Comparison of ENCODE assay signal across 8 mouse cellular contexts in the genomic region with DNA sequence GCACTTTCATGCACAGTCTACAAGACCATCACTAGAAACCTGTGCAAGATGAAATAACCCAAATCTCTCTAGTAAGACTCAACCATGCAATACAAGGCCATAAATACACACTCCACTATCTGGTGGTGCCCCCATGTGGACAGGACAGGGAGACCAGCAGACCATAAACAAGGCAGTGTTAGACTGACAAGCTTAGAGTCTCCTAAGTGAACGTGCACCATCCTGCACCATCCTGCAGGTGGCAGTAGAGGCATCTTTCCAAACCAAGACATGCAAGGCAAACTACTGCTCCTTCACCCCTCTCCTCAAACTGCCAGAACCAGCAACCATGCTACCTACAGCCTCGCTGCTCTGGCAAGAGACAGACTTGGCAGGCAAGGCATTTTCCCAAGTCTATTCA. TPM values are rescaled to one million over a fixed set of nuclear protein-coding genes. Genes with fewer than 3 reads are reported as not detected.
DNase-seq lines count a peak whose midpoint lies in the region; ATAC-seq lines count a peak whose summit lies in the region.

No protein-coding gene starts in this region.

- no peak for ATAC-seq in heart, embryonic 12.5 days (ENCODE audit: insufficient number of reproducible peaks, low FRiP score)
- 0 out of 2 replicates have a peak, but pooled peaks have one; percentile 37 for ATAC-seq in limb, embryonic 12.5 days (ENCODE audit: insufficient number of reproducible peaks, insufficient read depth, low FRiP score, low TSS enrichment, low read depth)

- no peak overlapping the region for H3K4me3 ChIP-seq in heart, embryonic 12.5 days
- no peak overlapping the region for H3K4me3 ChIP-seq in embryonic facial prominence, embryonic 10.5 days
- no peak overlapping the region for H3K4me3 ChIP-seq in limb, embryonic 12.5 days (replicated peaks)

- H3K4me2 ChIP-seq in heart, embryonic 12.5 days, result no peak overlapping the region
- no peak overlapping the region for H3K4me2 ChIP-seq in limb, embryonic 12.5 days

- no peak overlapping the region for H3K27ac ChIP-seq in heart, embryonic 12.5 days (ENCODE audit: poor library complexity, severe bottlenecking)
- no peak overlapping the region for H3K27ac ChIP-seq in embryonic facial prominence, embryonic 10.5 days (replicated peaks)
- no peak overlapping the region for H3K27ac ChIP-seq in limb, embryonic 12.5 days

- no peaks in the 10 kb centered on the region for H3K4me1 ChIP-seq in heart, embryonic 12.5 days (replicated peaks)
- no peaks in the 10 kb centered on the region for H3K4me1 ChIP-seq in embryonic facial prominence, embryonic 10.5 days
- no peaks in the 10 kb centered on the region for H3K4me1 ChIP-seq in limb, embryonic 12.5 days (replicated peaks)

- H3K27me3 ChIP-seq in heart, embryonic 12.5 days (replicated peaks), result no peaks in the 10 kb centered on the region
- no peaks in the 10 kb centered on the region for H3K27me3 ChIP-seq in embryonic facial prominence, embryonic 10.5 days (replicated peaks; ENCODE audit: low read depth, poor library complexity, severe bottlenecking)
- H3K27me3 ChIP-seq in limb, embryonic 12.5 days, result no peaks in the 10 kb centered on the region

- no peak overlapping the region for H3K9ac ChIP-seq in heart, embryonic 12.5 days
- H3K9ac ChIP-seq in limb, embryonic 12.5 days (replicated peaks), result no peak overlapping the region

- DNase-seq in heart, adult 11 months, result peak; percentile 96
- peak; percentile 79 for DNase-seq in embryonic facial prominence, embryonic 10.5 days (ENCODE audit: low spot score)
- peak; percentile 72 to 87 for DNase-seq in heart, adult 18-20 months
- peak; percentile 78 to 88 for DNase-seq in kidney, adult 8-10 months
- peak; percentile 38 to 47 for DNase-seq in monocyte, adult 2 months (ENCODE audit: low read depth in 1 of 2, low spot score in 2 of 2)
- peak; percentile 51 to 76 for DNase-seq in spleen, postnatal 14 days (ENCODE audit: low spot score in 2 of 2)

- WGBS in heart, embryonic 12.5 days, result 16% methylated on average over 2 of the region's 2 CpGs
- 17% methylated on average over 2 of the region's 2 CpGs for WGBS in embryonic facial prominence, embryonic 10.5 days
- WGBS in limb, embryonic 12.5 days, result 23% methylated on average over 2 of the region's 2 CpGs

- no peaks in the 10 kb centered on the region for H3K9me3 ChIP-seq in heart, embryonic 12.5 days (replicated peaks)
- H3K9me3 ChIP-seq in embryonic facial prominence, embryonic 10.5 days, result no peaks in the 10 kb centered on the region
- no peaks in the 10 kb centered on the region for H3K9me3 ChIP-seq in limb, embryonic 12.5 days

- peaks cover 84% of the 10 kb centered on the region for H3K36me3 ChIP-seq in heart, embryonic 12.5 days
- H3K36me3 ChIP-seq in embryonic facial prominence, embryonic 10.5 days (replicated peaks), result peaks cover 95% of the 10 kb centered on the region
- peaks cover 90% of the 10 kb centered on the region for H3K36me3 ChIP-seq in limb, embryonic 12.5 days

RNA-seq across cellular contexts. Expression of a gene that starts 24.3 kb away (rescaled TPM):
- polyA plus RNA-seq in heart, embryonic 12.5 days (2016; fragmentation: Nextera tagmentation; extraction: Ambion mirVana), result 32.1 and 32.5 TPM in 2 replicates
- 54.2 and 60.6 TPM in 2 replicates for polyA plus RNA-seq in embryonic facial prominence, embryonic 10.5 days (2016; fragmentation: Nextera tagmentation; extraction: Ambion mirVana)
- 10 to 100 TPM; 10.9 to 11.0 TPM for total RNA-seq in heart, adult 18-20 months (2021)
- polyA plus RNA-seq in limb, embryonic 12.5 days (2016; fragmentation: Nextera tagmentation; extraction: Ambion mirVana), result 50.7 and 56.4 TPM in 2 replicates

RNA-seq across cellular contexts. Expression of a gene that starts 30.2 kb away (rescaled TPM):
- 481 and 483 TPM in 2 replicates for polyA plus RNA-seq in heart, embryonic 12.5 days (2016; fragmentation: Nextera tagmentation; extraction: Ambion mirVana)
- 0.80 and 1.3 TPM in 2 replicates for polyA plus RNA-seq in embryonic facial prominence, embryonic 10.5 days (2016; fragmentation: Nextera tagmentation; extraction: Ambion mirVana)
- total RNA-seq in heart, adult 18-20 months (2021), result 100 to 1,000 TPM; 385 to 423 TPM
- 102 and 120 TPM in 2 replicates for polyA plus RNA-seq in limb, embryonic 12.5 days (2016; fragmentation: Nextera tagmentation; extraction: Ambion mirVana)

RNA-seq across cellular contexts. Expression of a gene that starts 58.2 kb away (rescaled TPM):
- polyA plus RNA-seq in heart, embryonic 12.5 days (2016; fragmentation: Nextera tagmentation; extraction: Ambion mirVana), result 36.1 and 37.3 TPM in 2 replicates
- polyA plus RNA-seq in embryonic facial prominence, embryonic 10.5 days (2016; fragmentation: Nextera tagmentation; extraction: Ambion mirVana), result 17.3 and 19.2 TPM in 2 replicates
- total RNA-seq in heart, adult 18-20 months (2021), result 10 to 100 TPM; 43.3 to 52.1 TPM
- polyA plus RNA-seq in limb, embryonic 12.5 days (2016; fragmentation: Nextera tagmentation; extraction: Ambion mirVana), result 20.2 and 21.6 TPM in 2 replicates

Comparison
In these comparisons a context has a peak if more than half of its experiments do, and no peak if none do; other contexts are left out.
1. DNase-seq: peak in every context shown above with its lines; median percentile 96 in heart, adult 11 months; 83 in kidney, adult 8-10 months; 80 in heart, adult 18-20 months; 79 in embryonic facial prominence, embryonic 10.5 days; 64 in spleen, postnatal 14 days; 42 in monocyte, adult 2 months.
2. RNA of a gene that starts 30.2 kb away (polyA plus RNA-seq): 481 to 483 TPM in heart, embryonic 12.5 days and 102 to 120 TPM in limb, embryonic 12.5 days; 0.80 to 1.3 TPM in embryonic facial prominence, embryonic 10.5 days; every median in the first group is over 10 times any median in the second.